Mouse (Mus musculus) MEL (cell line): ENCODE results near the gene Ubtd2. TPM values are rescaled to one million over a fixed set of nuclear protein-coding genes. Genes with fewer than 3 reads are reported as not detected.

Source experiments
- DNase-seq: peaks from one replicate; pipeline ENCODE4 v3.0.0; 2011; ENCODE audit warnings: low read depth, low spot score
- H3K27ac ChIP-seq: 2 replicates; pipeline ENCODE4 v1.5.1; 2012; ENCODE audit warnings: low read depth, mild to moderate bottlenecking, control low read depth, low read length, moderate library complexity; ENCODE audit not compliant: control insufficient read depth
- H3K27me3 ChIP-seq, 2 experiments: fragments of 150-350 bp in 1 of 2; sonication (generic) in 1 of 2; 2 replicates each; pipeline ENCODE4 v1.6.1; 2012; ENCODE audit warnings: low read length in 2 of 2, mild to moderate bottlenecking in 2 of 2, improper control_type of control experiment in 1 of 2, moderate library complexity in 1 of 2; ENCODE audit not compliant: insufficient read depth in 2 of 2, control insufficient read depth in 1 of 2
- H3K36me3 ChIP-seq, 2 experiments: 2 replicates each; pipeline ENCODE4 v1.6.1; 2012 to 2014; ENCODE audit warnings: low read length in 2 of 2, improper control_type of control experiment in 1 of 2, inconsistent platforms in 1 of 2, mild to moderate bottlenecking in 1 of 2; ENCODE audit not compliant: insufficient read depth in 2 of 2, control insufficient read depth in 1 of 2
- H3K4me1 ChIP-seq, 2 experiments: fragments of 150-350 bp in 1 of 2; sonication (generic) in 1 of 2; 2 replicates each; pipeline ENCODE4 v1.6.1; 2012; ENCODE audit warnings: low read length in 2 of 2, improper control_type of control experiment in 1 of 2, mild to moderate bottlenecking in 1 of 2; ENCODE audit not compliant: insufficient read depth in 2 of 2, control insufficient read depth in 1 of 2
- H3K4me3 ChIP-seq, 2 experiments: fragments of 150-350 bp in 1 of 2; sonication (generic) in 1 of 2; 2 replicates each; pipeline ENCODE4 v1.5.1; 2012; ENCODE audit warnings: low read depth in 2 of 2, low read length in 2 of 2, mild to moderate bottlenecking in 2 of 2, moderate library complexity in 2 of 2, control low read depth in 1 of 2, improper control_type of control experiment in 1 of 2; ENCODE audit not compliant: control insufficient read depth in 1 of 2, insufficient read depth in 1 of 2
- H3K79me2 ChIP-seq: 2 replicates; pipeline ENCODE4 v1.6.1; 2012; ENCODE audit warnings: mild to moderate bottlenecking, low read length, moderate library complexity; ENCODE audit not compliant: control insufficient read depth, poor library complexity, insufficient read depth
- H3K9ac ChIP-seq: 2 replicates; pipeline ENCODE4 v1.6.1; 2012; ENCODE audit warnings: low read depth, mild to moderate bottlenecking, control low read depth, low read length, moderate library complexity; ENCODE audit not compliant: control insufficient read depth, poor library complexity, severe bottlenecking
- H3K9me3 ChIP-seq: fragments of 150-350 bp; sonication (generic); replicated peaks from 2 replicates; pipeline ENCODE4 v1.6.1; 2012; ENCODE audit warnings: mild to moderate bottlenecking, low read length, improper control_type of control experiment, moderate library complexity; ENCODE audit not compliant: insufficient read depth
- BHLHE40 ChIP-seq: IDR thresholded peaks from 2 replicates; pipeline ENCODE4 v1.6.1; 2012; ENCODE audit warnings: low read depth, mild to moderate bottlenecking, inconsistent platforms, low read length, improper control_type of control experiment, borderline replicate concordance
- CTCF ChIP-seq, 3 experiments: IDR thresholded peaks in 2 of 3; conservative IDR thresholded peaks in 1 of 3; 2 replicates each; pipeline ENCODE4 v1.5.1; 2011 to 2012; ENCODE audit warnings: low read length in 3 of 3, low read depth in 2 of 3, mild to moderate bottlenecking in 2 of 3, improper control_type of control experiment in 1 of 3, inconsistent platforms in 1 of 3, mixed read lengths in 1 of 3, moderate library complexity in 1 of 3; ENCODE audit not compliant: control insufficient read depth in 1 of 3, insufficient read depth in 1 of 3, poor library complexity in 1 of 3, severe bottlenecking in 1 of 3
- E2F4 ChIP-seq: IDR thresholded peaks from 2 replicates; pipeline ENCODE4 v1.6.1; 2011; ENCODE audit warnings: low read depth, low read length, improper control_type of control experiment, borderline replicate concordance
- HCFC1 ChIP-seq: IDR thresholded peaks from 2 replicates; pipeline ENCODE4 v1.6.1; 2012; ENCODE audit warnings: low read depth, mild to moderate bottlenecking, inconsistent platforms, low read length, improper control_type of control experiment, moderate library complexity
- JUND ChIP-seq: IDR thresholded peaks from 2 replicates; pipeline ENCODE4 v1.6.1; 2011; ENCODE audit warnings: low read depth, mild to moderate bottlenecking, improper control_type of control experiment, low read length
- KAT2A ChIP-seq: conservative IDR thresholded peaks from 2 replicates; pipeline ENCODE4 v1.6.1; 2012; ENCODE audit warnings: low read depth, low read length, improper control_type of control experiment, inconsistent platforms
- MAFK ChIP-seq: IDR thresholded peaks from 2 replicates; pipeline ENCODE4 v1.6.1; 2011; ENCODE audit warnings: low read depth, mild to moderate bottlenecking, low read length, improper control_type of control experiment, borderline replicate concordance
- MEF2A ChIP-seq: IDR thresholded peaks from 2 replicates; pipeline ENCODE4 v1.6.1; 2014; ENCODE audit warnings: low read depth, mild to moderate bottlenecking, inconsistent platforms, low read length, improper control_type of control experiment; ENCODE audit not compliant: poor library complexity, insufficient replicate concordance, severe bottlenecking; ENCODE audit errors: extremely low read depth
- TAL1 ChIP-seq: IDR thresholded peaks from 2 replicates; pipeline ENCODE4 v1.6.1; 2012; ENCODE audit warnings: mild to moderate bottlenecking, inconsistent platforms, low read length, moderate library complexity, mixed read lengths
- TCF12 ChIP-seq: IDR thresholded peaks from 2 replicates; pipeline ENCODE4 v1.6.1; 2014; ENCODE audit warnings: low read depth, mild to moderate bottlenecking, inconsistent platforms, low read length, improper control_type of control experiment, moderate library complexity
- UBTF ChIP-seq: IDR thresholded peaks from 2 replicates; pipeline ENCODE4 v1.6.1; 2012; ENCODE audit warnings: low read depth, mild to moderate bottlenecking, inconsistent platforms, low read length, improper control_type of control experiment, moderate library complexity, borderline replicate concordance; ENCODE audit not compliant: insufficient read depth
- ZC3H11A ChIP-seq: IDR thresholded peaks from 2 replicates; pipeline ENCODE4 v1.6.1; 2012; ENCODE audit warnings: low read depth, mild to moderate bottlenecking, inconsistent platforms, low read length, improper control_type of control experiment
- polyA plus RNA-seq, 2 experiments: library from polyadenylated mRNA; stranded (reverse) in 1 of 2; unstranded in 1 of 2; fragments of >175 nt in 1 of 2; fragments of >200 nt in 1 of 2; gene quantifications; 2 replicates each; pipeline versions ENCODE4 v1.2.1 to v1.2.4; 2012; ENCODE audit warnings: low replicate concordance in 2 of 2, low read depth in 1 of 2; ENCODE audit not compliant: insufficient read length in 2 of 2, insufficient read depth in 1 of 2, missing spikeins in 1 of 2
- total RNA-seq: library from RNA; depleted of rRNA; stranded (reverse); fragments of 300-350 nt; gene quantifications from 2 replicates; pipeline ENCODE4 v1.2.3, GENCODE M21; 2012

Ubtd2 gene
- total and polyA plus RNA-seq, 3 experiments = 25.7 to 28.7 TPM; not detected in 1

GRCm38 (mm10) chr11:32551579-32552297 is 96.6 kb downstream of the Ubtd2 start:
- no peak overlapping the region for H3K4me3 ChIP-seq
- no peaks in the 10 kb centered on the region for H3K9me3 ChIP-seq
- H3K27me3 ChIP-seq = no peaks in the 10 kb centered on the region
- H3K4me1 ChIP-seq = peaks cover 13 to 19% of the 10 kb centered on the region in 2 experiments
- peaks cover 0 to 14% of the 10 kb centered on the region in 2 experiments; a peak in 2 of 4 replicates for H3K36me3 ChIP-seq
- H3K27ac ChIP-seq = no peak overlapping the region
- H3K79me2 ChIP-seq = no peaks in the 10 kb centered on the region
- no peak overlapping the region for H3K9ac ChIP-seq
- TF ChIP-seq MEF2A = no peak
- no peak for TF ChIP-seq TCF12
- no peak for DNase-seq

- H3K4me3 ChIP-seq = no peak overlapping the region
- no peaks in the 10 kb centered on the region for H3K9me3 ChIP-seq
- no peak overlapping the region for H3K9ac ChIP-seq
- peaks cover 0 to 14% of the 10 kb centered on the region in 2 experiments; a peak in 2 of 4 replicates for H3K36me3 ChIP-seq
- H3K27me3 ChIP-seq = no peaks in the 10 kb centered on the region
- H3K4me1 ChIP-seq = peaks cover 13 to 19% of the 10 kb centered on the region in 2 experiments
- no peaks in the 10 kb centered on the region for H3K79me2 ChIP-seq
- no peak for DNase-seq
- H3K27ac ChIP-seq = no peak overlapping the region
- TF ChIP-seq BHLHE40 (no peak), ZC3H11A (no peak), UBTF (no peak), HCFC1 (no peak), TAL1 (no peak), JUND (no peak), CTCF (IDR thresholded peaks at IDR 0.05 in 2 of 3, conservative IDR thresholded peaks at IDR 0.05 in 1 of 3; ENCODE audit: control insufficient read depth in 1 of 3, insufficient read depth in 1 of 3, low read depth in 2 of 3, low read length in 3 of 3, poor library complexity in 1 of 3, severe bottlenecking in 1 of 3) (no peak), E2F4 (no peak), MAFK (no peak), KAT2A (no peak)
Observed at GRCm38 (mm10) chr11:32552401-32553090, 97.4 kb downstream of the Ubtd2 start.
